Mouse (Mus musculus): ENCODE measurements around the gene Caskin1. TPM values are rescaled to one million over a fixed set of nuclear protein-coding genes. Genes with fewer than 3 reads are reported as not detected.

Gene Caskin1
- polyA plus RNA-seq, 1 experiment from 2014 or later = 2.9 TPM

DNA sequence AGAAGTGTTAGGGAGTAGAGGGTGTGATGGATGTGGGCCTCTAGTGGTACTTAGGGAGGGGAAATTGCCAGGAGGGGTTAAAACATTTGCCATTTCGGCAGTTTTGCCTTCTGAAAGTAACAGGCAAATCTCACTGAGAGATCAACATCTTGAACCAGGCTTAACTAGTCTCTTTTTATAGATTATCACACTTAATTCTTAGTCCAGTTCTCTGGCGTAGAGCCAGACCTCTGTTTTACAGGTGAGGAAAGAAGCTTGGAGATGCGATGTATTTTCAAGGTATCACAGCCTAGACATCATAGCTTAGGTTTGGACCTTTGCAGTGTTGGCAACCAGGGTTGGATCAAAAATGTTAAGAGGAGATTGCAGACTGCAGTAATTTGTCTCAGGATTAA is 62.6 kb downstream of the Caskin1 start:
- 42% methylated on average over 3 of the region's 3 CpGs for WGBS
- Histone ChIP-seq H3K4me3 (ENCODE audit: low read depth, low read length) (peak overlapping the region; percentile 94), H3K9ac (ENCODE audit: low read depth, low read length) (peak overlapping the region; percentile 96), H3K27me3 (replicated peaks; ENCODE audit: control insufficient read depth, insufficient read depth, low read length) (peaks cover 3% of the 10 kb centered on the region; the same call in 1 of the 2 replicates), H3K4me1 (ENCODE audit: control insufficient read depth, insufficient read depth, low read length) (peaks cover 21% of the 10 kb centered on the region), H3K36me3 (ENCODE audit: control insufficient read depth, insufficient read depth, low read length) (no peaks in the 10 kb centered on the region), H3K4me2 (ENCODE audit: low read depth, low read length) (peak overlapping the region; percentile 75), H3K27ac (replicated peaks; ENCODE audit: low read depth, low read length) (0 out of 2 replicates have a peak overlapping the region, but pooled peaks have one; percentile 95), H3K9me3 (ENCODE audit: control insufficient read depth, low read length) (no peaks in the 10 kb centered on the region)
- ATAC-seq (ENCODE audit: low read depth) (no peak), DNase-seq (ENCODE audit: low spot score) (no peak)

DNA sequence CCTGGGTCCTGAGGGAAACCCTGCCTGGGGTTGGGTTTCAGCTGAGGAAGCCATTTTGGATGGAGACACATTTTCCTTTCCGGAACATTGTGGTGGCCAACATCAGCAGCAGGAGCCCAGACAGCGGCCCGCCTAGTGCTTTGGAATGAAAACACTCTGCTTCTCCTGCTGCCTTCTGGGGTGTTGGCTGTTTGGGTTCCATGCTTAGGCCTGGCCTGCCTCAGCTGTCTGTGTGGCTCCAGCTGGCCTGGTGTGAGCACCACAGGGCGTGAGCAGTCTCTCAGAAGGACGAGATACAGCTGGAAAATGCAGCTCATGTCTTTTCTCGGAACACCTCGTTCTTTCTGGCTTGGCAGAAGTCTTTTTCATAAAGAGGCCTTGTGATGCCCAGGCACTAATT is 68.7 kb downstream of the Caskin1 start:
- ATAC-seq (ENCODE audit: low read depth) = no peak
- no peak overlapping the region for H3K4me2 ChIP-seq (ENCODE audit: low read depth, low read length)
- H3K4me3 ChIP-seq (ENCODE audit: low read depth, low read length) = no peak overlapping the region
- H3K9ac ChIP-seq (ENCODE audit: low read depth, low read length) = no peak overlapping the region
- H3K27me3 ChIP-seq (replicated peaks; ENCODE audit: control insufficient read depth, insufficient read depth, low read length) = no peaks in the 10 kb centered on the region
- no peak for DNase-seq (ENCODE audit: low spot score)
- H3K9me3 ChIP-seq (ENCODE audit: control insufficient read depth, low read length) = no peaks in the 10 kb centered on the region
- H3K4me1 ChIP-seq (ENCODE audit: control insufficient read depth, insufficient read depth, low read length) = peaks cover 27% of the 10 kb centered on the region
- 0 out of 2 replicates have a peak, but pooled peaks cover 3% of the 10 kb centered on the region for H3K36me3 ChIP-seq (ENCODE audit: control insufficient read depth, insufficient read depth, low read length)
- WGBS = 74% methylated on average over 7 of the region's 7 CpGs
- no peak overlapping the region for H3K27ac ChIP-seq (replicated peaks; ENCODE audit: low read depth, low read length)

Other genes starting within 250 kb of the Caskin1 start
- gene Ccnf, start 237.1 kb upstream of the Caskin1 start, polyA plus RNA-seq (2014; fragmentation: Nextera tagmentation; extraction: Ambion mirVana) = 42.2 and 48.1 TPM in 2 replicates
- gene Abca17, start 137.5 kb upstream of the Caskin1 start, polyA plus RNA-seq (2014; fragmentation: Nextera tagmentation; extraction: Ambion mirVana) = not detected in 2 replicates
- 10.1 TPM in 2 replicates for gene Abca3, start 136.7 kb upstream of the Caskin1 start, polyA plus RNA-seq (2014; fragmentation: Nextera tagmentation; extraction: Ambion mirVana)
- 202 and 224 TPM in 2 replicates for gene Rnps1, start 74.0 kb upstream of the Caskin1 start, polyA plus RNA-seq (2014; fragmentation: Nextera tagmentation; extraction: Ambion mirVana)
- gene Eci1, start 62.0 kb upstream of the Caskin1 start, polyA plus RNA-seq (2014; fragmentation: Nextera tagmentation; extraction: Ambion mirVana) = 57.6 and 58.7 TPM in 2 replicates
- 3.3 and 4.9 TPM in 2 replicates for gene Dnase1l2, start 45.5 kb upstream of the Caskin1 start, polyA plus RNA-seq (2014; fragmentation: Nextera tagmentation; extraction: Ambion mirVana)
- gene E4f1, start 18.3 kb upstream of the Caskin1 start, polyA plus RNA-seq (2014; fragmentation: Nextera tagmentation; extraction: Ambion mirVana) = 13.3 and 18.6 TPM in 2 replicates
- 57.7 and 58.5 TPM in 2 replicates for gene Pgp, start 18.2 kb upstream of the Caskin1 start, polyA plus RNA-seq (2014; fragmentation: Nextera tagmentation; extraction: Ambion mirVana)
- gene Bricd5, start 14.7 kb upstream of the Caskin1 start, polyA plus RNA-seq (2014; fragmentation: Nextera tagmentation; extraction: Ambion mirVana) = 1.5 and 2.0 TPM in 2 replicates
- gene Mlst8, start 9.5 kb upstream of the Caskin1 start, polyA plus RNA-seq (2014; fragmentation: Nextera tagmentation; extraction: Ambion mirVana) = 21.7 and 23.7 TPM in 2 replicates
- 78.9 and 86.3 TPM in 2 replicates for gene Traf7, start 39.3 kb downstream of the Caskin1 start, polyA plus RNA-seq (2014; fragmentation: Nextera tagmentation; extraction: Ambion mirVana)
- gene Rab26, start 45.6 kb downstream of the Caskin1 start, polyA plus RNA-seq (2014; fragmentation: Nextera tagmentation; extraction: Ambion mirVana) = 2.8 and 2.9 TPM in 2 replicates
- gene Pkd1, start 61.2 kb downstream of the Caskin1 start, polyA plus RNA-seq (2014; fragmentation: Nextera tagmentation; extraction: Ambion mirVana) = 37.9 and 40.1 TPM in 2 replicates
- 60.8 and 71.2 TPM in 2 replicates for gene Tsc2, start 144.0 kb downstream of the Caskin1 start, polyA plus RNA-seq (2014; fragmentation: Nextera tagmentation; extraction: Ambion mirVana)
- 16.8 and 19.1 TPM in 2 replicates for gene Nthl1, start 144.1 kb downstream of the Caskin1 start, polyA plus RNA-seq (2014; fragmentation: Nextera tagmentation; extraction: Ambion mirVana)
- gene Slc9a3r2, start 161.7 kb downstream of the Caskin1 start, polyA plus RNA-seq (2014; fragmentation: Nextera tagmentation; extraction: Ambion mirVana) = 56.7 and 57.7 TPM in 2 replicates
- gene Npw, start 169.9 kb downstream of the Caskin1 start, polyA plus RNA-seq (2014; fragmentation: Nextera tagmentation; extraction: Ambion mirVana) = 0.82 and 1.4 TPM in 2 replicates
- gene Zfp598, start 181.1 kb downstream of the Caskin1 start, polyA plus RNA-seq (2014; fragmentation: Nextera tagmentation; extraction: Ambion mirVana) = 23.7 and 25.2 TPM in 2 replicates
- 7.7 and 8.2 TPM in 2 replicates for gene Syngr3, start 201.4 kb downstream of the Caskin1 start, polyA plus RNA-seq (2014; fragmentation: Nextera tagmentation; extraction: Ambion mirVana)
- gene Gfer, start 207.6 kb downstream of the Caskin1 start, polyA plus RNA-seq (2014; fragmentation: Nextera tagmentation; extraction: Ambion mirVana) = 40.8 and 41.9 TPM in 2 replicates
- gene Noxo1, start 207.6 kb downstream of the Caskin1 start, polyA plus RNA-seq (2014; fragmentation: Nextera tagmentation; extraction: Ambion mirVana) = 3.7 and 5.3 TPM in 2 replicates
- 50.1 and 67.2 TPM in 2 replicates for gene Tbl3, start 219.1 kb downstream of the Caskin1 start, polyA plus RNA-seq (2014; fragmentation: Nextera tagmentation; extraction: Ambion mirVana)
- gene Rnf151, start 229.5 kb downstream of the Caskin1 start, polyA plus RNA-seq (2014; fragmentation: Nextera tagmentation; extraction: Ambion mirVana) = 0.17 TPM in 1 of 2 replicates, not detected in the other
- 1,571 and 1,579 TPM in 2 replicates for gene Rps2, start 229.5 kb downstream of the Caskin1 start, polyA plus RNA-seq (2014; fragmentation: Nextera tagmentation; extraction: Ambion mirVana)
- gene Ndufb10, start 235.9 kb downstream of the Caskin1 start, polyA plus RNA-seq (2014; fragmentation: Nextera tagmentation; extraction: Ambion mirVana) = 233 and 267 TPM in 2 replicates
- 0.39 TPM in 1 of 2 replicates, not detected in the other for gene Rpl3l, start 239.2 kb downstream of the Caskin1 start, polyA plus RNA-seq (2014; fragmentation: Nextera tagmentation; extraction: Ambion mirVana)
- gene Msrb1, start 248.0 kb downstream of the Caskin1 start, polyA plus RNA-seq (2014; fragmentation: Nextera tagmentation; extraction: Ambion mirVana) = 28.7 and 30.3 TPM in 2 replicates

Measured in embryonic facial prominence, embryonic 14.5 days (tissue).